Mouse (Mus musculus): Measurements from ENCODE around the gene Exosc8.
"Not testable (repeated sequence)": the region's sequence is repeated elsewhere in the genome, so short reads cannot be mapped to it uniquely, and the experiment has no call there.

The Exosc8 gene

DNA sequence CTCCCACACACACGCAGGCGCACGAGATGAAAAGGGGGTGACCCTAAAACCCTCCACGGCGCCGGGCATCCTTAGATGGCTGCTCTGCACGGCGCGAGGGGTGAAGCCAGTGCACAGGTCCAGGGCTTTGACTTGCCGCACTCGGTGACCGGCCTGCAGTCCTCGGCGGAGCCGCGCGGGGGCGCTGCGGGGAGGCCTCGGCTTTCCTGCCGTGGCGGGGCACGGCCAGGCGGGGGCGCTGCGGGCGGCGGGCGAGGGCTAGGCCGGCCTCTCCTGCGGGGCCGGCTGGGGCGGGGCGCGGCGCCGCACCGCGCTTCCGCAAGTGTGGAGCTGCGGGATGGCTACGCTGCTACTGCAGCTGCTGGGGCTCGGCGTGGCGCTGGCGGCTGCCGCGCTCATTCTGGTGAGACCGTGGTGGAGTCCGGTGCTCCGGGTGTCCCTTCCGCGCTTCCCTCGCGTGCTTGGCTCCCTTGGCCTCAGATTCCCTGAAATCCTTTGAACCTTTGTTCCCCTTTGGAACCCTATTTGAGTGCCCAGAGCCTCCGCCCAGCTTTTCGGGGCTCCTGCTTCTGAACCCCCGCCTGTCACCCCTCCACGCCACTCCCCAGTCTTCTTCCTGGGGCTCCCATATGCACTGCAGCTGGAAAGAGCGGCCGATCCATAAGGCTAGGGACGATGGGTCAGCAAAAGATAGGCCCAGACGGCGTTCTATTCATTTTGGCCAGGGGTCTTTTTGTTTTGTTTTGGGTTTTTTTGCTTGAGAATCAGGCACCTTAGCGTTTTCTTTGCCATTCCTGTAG is at the start of gene Exosc8, which contains the start of gene Alg5:
Gene Exosc8 (minus strand): TSS at position 147 of the 800 bp plus-strand sequence.
Gene Alg5 (plus strand): TSS at position 293 of the 800 bp plus-strand sequence.
- DNase-seq (ENCODE audit: low spot score in 2 of 2) = peak; percentile 87 to 94

DNA sequence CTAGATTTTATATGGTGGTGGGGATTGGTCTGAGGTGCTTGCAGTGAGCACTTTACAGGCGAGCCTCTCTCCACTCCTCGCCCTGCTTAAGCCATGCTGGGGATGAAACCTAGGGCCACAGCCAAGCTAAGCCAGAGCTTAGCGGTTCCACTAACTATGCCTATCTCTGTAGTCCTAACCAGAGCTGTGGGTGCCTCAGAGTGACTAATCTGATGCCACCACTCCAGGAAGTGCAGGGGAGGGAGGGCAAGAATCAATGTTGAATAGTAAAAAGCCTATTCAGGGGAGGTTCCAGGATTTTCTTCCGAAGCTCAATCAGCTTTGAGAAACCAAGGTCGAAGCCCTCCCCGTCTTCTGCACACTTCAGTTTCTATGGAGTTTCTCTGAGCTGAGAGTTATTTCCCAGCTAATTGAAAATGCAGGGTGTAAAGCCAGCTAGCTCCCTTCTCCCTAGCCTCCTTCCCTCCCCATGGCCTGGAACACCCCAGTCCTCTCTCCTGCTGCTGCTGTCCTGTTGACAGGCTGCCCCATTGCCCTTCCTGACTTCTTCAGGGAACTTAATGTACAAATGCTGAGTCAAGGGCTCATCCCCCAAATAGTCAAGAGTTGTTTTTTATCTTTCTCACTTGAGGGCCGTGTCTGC is 40.9 kb upstream of the Exosc8 start:
- no peak for DNase-seq (ENCODE audit: low spot score in 2 of 2)

DNA sequence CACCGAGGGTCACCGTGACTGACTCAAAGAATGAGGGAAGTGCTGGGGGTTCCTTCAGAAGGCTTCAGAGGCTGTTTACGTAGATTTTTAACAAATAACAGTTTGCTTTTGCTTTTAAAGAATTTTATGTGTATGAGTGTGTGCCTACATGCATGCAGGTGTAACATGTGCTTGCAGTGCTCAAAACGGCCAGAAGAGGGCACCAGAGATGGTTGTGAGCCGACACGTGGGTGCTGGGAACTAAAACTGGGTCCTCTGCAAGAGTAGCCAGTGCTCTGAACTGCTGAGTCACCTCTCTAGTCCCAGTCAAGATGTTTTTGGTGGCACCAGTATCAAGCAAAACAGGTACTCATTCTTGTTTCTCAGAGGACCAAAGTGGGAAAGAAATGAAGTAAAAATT is 38.4 kb upstream of the Exosc8 start:
- DNase-seq (ENCODE audit: low spot score in 2 of 2) = no peak

DNA sequence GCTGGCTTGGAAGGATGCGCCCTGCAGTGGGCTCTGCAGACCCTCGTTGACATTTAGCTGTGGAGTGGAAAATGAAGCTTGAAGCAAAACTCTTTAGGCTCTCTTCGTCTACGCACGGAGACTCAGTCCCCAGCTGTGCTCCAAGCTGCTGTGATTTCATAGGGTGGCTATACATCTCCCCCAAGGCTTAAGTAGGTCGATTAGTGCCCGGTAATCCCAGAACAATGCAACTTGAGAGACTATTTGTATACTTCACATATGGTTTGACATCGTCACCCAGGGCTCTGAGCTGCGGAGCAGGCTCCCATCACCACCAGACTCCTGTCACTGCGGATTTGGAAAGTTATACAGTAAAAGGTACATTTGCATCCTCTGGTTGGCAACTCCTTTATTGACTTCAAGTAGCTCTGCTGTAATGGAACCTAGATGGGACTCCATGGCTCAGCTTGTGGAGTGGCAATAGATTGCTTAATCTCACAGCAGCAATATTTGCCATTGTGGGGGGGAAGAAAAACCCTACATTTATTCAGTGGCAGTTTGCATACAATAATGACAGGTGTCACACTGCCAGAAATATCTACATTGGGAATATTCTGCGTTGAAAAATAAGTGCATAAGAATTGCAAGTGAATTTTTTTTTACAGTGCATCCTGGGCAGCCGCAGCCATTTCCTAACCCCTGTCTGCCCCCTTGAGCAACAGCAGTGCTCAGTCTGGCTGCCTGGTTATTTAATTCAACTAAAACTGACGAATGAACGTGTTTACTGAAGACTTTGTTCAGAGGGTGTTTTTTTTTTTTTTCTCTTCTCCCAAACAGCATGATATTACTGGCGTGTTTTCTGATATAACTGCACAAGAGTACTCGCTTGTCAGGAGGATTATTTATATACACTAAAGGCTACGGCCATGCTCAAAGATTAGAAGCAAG is 34.4 kb upstream of the Exosc8 start:
- no peak for DNase-seq (ENCODE audit: low spot score in 2 of 2)

DNA sequence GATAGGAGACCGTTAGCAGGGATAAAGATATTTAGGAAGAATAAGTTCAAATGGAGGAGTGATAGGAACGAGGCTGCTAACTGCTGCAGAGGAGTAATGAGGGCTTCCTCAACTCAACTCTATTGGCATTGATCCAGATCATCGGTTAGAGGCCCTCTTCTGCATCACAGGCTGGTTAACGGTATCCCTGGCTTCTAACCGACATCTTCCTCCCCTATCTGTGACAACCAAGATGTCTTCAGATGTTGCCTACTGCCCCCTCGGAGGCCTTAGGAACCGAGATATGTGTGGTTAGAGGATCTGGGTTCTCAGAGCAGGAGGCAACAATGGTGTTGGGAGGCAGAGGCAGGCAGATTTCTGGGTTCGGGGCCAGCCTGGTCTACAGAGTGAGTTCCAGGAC is 33.4 kb upstream of the Exosc8 start:
- no peak for DNase-seq (ENCODE audit: low spot score in 2 of 2)

GRCm38 (mm10) chr3:54766811-54767210 is 31.6 kb upstream of the Exosc8 start:
- DNase-seq (ENCODE audit: low spot score in 2 of 2) = no peak

- DNase-seq (ENCODE audit: low spot score in 2 of 2) = no peak
Measured at GRCm38 (mm10) chr3:54766034-54766433, 30.8 kb upstream of the Exosc8 start.

- not testable (repeated sequence) for DNase-seq (ENCODE audit: low spot score in 2 of 2)
Measured at GRCm38 (mm10) chr3:54765521-54765920, 30.3 kb upstream of the Exosc8 start.

DNA sequence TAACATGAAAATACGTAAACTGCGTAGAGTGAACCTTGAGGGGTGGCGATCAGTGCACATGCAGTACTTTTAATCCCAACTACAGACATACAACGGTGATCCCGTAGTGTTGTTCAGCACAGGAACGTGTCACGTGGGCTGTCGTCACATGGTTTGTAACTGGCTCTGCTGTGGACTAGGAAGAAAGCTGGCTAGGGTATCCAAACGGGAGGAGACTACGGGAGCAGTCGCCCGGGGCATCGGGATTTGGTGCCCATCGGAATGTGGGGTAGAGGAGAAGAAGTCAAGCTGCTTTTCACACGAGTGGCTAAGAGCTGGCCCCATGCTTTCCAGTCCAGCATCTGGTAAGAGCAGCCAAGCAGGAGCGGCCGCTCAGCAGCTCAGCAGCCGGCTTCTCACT is 29.2 kb upstream of the Exosc8 start:
- DNase-seq (ENCODE audit: low spot score in 2 of 2) = no peak

DNA sequence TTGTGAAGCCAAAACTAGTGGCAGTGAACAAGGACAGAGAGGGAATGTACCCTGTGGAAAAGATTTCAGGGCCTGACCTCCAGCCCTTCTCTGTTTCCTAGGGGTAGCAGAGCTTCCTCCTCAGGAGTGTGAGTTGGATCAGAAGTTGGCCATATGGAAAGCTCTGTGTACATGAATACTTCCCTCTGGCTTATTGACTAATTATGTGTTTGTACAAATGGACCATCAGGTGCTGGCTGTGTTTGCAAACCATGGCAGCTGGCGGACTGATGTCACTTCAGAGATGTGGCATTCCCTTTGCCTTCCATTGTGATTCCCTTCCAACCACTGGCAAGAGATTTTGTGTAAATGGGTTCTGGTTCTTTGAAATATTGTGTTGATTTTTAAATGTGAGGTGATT is 26.1 kb upstream of the Exosc8 start:
- DNase-seq (ENCODE audit: low spot score in 2 of 2) = no peak

GRCm38 (mm10) chr3:54760321-54761115 is 25.3 kb upstream of the Exosc8 start:
- no peak for DNase-seq (ENCODE audit: low spot score in 2 of 2)

DNA sequence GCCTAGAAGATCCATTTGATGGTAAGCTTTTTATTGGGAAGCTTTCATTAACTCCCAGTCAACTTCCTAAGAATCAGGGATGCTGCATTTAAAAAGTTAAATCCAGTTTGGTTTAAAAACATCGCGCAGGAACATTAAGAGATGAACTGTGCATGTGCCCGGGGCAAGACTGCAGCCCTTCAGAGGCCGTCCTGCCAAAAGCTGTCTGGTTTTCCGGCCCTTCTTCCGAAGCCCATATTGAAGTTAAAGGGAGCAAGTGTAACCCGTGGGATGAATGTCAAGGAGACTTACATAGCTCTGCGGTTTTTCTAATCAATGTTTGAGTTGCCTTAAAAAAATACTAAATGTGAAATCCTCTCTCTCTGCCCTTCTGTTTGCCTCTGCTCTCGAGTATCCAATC is 24.0 kb upstream of the Exosc8 start:
- no peak for DNase-seq (ENCODE audit: low spot score in 2 of 2)

- DNase-seq (ENCODE audit: low spot score in 2 of 2) = no peak
Measured at GRCm38 (mm10) chr3:54757446-54757845, 22.3 kb upstream of the Exosc8 start.

DNA sequence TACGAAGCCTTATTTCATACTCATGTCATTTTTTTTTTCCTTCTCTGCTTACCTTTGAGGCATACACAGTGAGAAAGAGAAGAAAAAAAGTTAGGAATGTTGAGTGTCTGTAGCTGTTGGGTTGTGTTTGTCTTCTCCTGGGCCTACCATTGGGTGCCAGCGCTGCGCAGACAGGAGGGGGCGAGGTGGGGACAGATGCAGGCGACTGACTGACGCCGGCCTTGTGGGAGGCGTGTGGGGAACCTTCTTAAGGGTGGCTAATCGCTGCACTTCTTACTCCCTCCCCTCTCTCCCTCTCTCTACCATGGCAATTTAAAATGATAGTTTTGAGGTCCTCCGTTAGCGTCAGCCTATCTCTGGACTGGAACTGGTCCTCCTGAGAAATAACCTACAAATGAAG is 20.9 kb upstream of the Exosc8 start:
- DNase-seq (ENCODE audit: low spot score in 2 of 2) = no peak

- no peak for DNase-seq (ENCODE audit: low spot score in 2 of 2)
Measured at GRCm38 (mm10) chr3:54755145-54756041, 20.2 kb upstream of the Exosc8 start, which contains the start of gene Smad9. Gene Smad9 (plus strand): TSS chr3:54755582.

DNA sequence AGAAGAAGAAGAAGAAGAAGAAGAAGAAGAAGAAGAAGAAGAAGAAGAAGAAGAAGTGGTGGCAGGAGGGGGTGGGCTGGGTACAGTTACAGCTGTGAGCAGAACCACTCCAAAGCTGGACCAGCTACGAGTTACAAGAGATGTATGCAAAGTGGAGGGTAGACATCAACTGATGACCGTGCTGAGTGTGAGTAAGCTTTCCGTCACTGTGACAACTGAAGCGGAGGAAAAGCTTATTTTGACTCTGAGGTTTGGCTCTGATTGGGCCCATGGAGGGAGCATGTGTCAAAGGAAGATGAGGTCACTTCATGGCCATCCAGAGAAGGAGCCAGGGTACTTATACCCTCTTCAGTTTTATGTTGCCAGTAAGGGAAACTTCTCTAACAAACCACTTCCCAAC is 18.2 kb upstream of the Exosc8 start:
- DNase-seq (ENCODE audit: low spot score in 2 of 2) = no peak

DNA sequence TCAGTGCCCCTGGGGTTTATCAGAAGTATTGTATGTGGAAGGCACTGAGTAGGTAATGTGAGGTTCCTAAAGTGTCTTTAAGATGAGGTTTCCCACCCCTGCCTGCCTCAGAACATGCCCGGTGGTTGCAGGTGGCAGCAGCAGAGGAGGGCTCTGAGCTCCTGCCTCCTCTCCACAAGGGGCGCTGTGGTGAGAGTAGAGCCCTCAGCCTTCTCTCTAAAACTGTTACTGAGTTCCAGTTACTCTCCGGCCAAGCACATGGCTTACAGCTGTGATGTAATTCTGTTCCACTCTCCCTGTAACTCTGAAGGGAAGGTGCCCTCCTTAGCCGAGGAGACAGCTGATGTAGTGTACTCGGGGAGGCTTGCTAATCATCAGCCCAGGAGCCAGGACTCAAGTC is 10.6 kb upstream of the Exosc8 start:
- no peak for DNase-seq (ENCODE audit: low spot score in 2 of 2)

DNA sequence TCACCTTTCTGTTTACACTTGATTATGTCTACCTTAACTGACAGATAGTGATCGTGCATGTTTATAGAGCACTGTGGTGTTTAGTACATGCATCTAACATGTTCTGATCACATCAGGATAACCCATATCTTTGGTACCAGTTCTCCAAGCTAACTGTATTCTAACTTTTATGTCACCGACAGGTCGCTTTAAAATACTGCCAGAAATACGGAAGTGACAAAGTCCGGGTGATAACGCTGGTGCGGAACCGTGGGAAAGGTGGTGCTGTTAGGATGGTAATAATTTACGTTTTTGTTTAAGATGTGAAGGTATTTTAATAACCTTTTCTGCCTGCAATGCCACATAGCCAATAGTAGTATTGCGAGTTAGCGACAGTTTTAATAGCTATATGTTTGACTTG is 6.8 kb upstream of the Exosc8 start:
- DNase-seq (ENCODE audit: low spot score in 2 of 2) = no peak

GRCm38 (mm10) chr3:54737317-54737716 is 2.1 kb upstream of the Exosc8 start:
- DNase-seq (ENCODE audit: low spot score in 2 of 2) = no peak
